Mouse (Mus musculus): ENCODE data around the gene Kiss1r. TPM values are rescaled to one million over a fixed set of nuclear protein-coding genes. Genes with fewer than 3 reads are reported as not detected.

Gene Kiss1r
- polyA plus RNA-seq, 1 experiment from 2014 or later: 0.26 TPM

DNA sequence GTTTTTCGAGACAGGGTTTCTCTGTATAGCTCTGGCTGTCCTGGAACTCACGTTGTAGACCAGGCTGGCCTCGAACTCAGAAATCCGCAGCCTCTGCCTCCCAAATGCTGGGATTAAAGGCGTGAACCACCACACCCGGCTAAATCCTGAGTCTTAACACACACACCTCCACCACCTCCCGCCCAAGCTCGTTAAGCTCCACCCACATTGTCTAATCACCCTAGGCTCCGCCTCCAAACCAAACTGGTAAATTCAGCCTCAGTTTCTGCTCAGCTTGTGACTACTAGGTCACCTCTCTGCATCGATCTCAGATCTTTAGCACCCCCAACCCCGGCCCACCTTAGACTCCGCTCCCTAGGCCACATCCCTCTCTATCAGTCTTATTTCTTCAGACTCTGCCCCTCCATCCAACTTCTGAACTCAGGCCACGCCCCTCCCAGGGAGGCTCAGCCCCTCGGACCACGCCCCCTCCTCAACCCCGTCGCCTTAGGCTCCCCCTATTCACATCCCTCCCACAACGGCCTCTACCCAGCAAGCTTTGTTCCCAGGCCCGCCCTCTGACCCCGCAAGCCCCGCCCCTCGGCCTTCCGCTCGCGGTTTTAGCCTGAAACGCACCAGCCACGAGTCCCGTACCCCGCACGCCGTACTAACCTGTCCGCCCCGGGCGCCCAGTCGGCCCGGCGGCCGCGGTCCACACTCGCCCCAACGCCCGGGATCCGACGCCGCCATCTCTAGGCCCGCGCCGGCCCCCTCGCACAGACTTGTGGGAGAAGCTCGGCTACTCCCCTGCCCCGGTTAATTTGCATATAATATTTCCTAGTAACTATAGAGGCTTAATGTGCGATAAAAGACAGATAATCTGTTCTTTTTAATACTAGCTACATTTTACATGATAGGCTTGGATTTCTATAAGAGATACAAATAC, 8.3 kb upstream of the Kiss1r start, which contains the start of gene Med16:
Med16 (minus strand) TSS at position 757 of the 925 bp plus-strand sequence.
- peak; percentile 97 for DNase-seq (ENCODE audit: low spot score)
- Histone ChIP-seq H3K27me3 (ENCODE audit: control insufficient read depth, insufficient read depth, low read length) (no peaks in the 10 kb centered on the region), H3K4me2 (replicated peaks; ENCODE audit: low read depth, low read length) (peak within 1 kb of the TSS; percentile 42), H3K9me3 (ENCODE audit: control insufficient read depth, low read length) (no peaks in the 10 kb centered on the region), H3K9ac (ENCODE audit: low read depth, low read length) (peak within 1 kb of the TSS; percentile 85), H3K27ac (ENCODE audit: low read depth, low read length) (peak within 1 kb of the TSS; percentile 96), H3K4me3 (ENCODE audit: low read depth, low read length) (peak within 1 kb of the TSS; percentile 65), H3K36me3 (ENCODE audit: control insufficient read depth, insufficient read depth, low read length) (no peaks in the 10 kb centered on the region), H3K4me1 (replicated peaks; ENCODE audit: control insufficient read depth, insufficient read depth, low read length) (no peaks in the 10 kb centered on the region)
- peak; percentile 95 for ATAC-seq (ENCODE audit: low FRiP score)
- 2% methylated on average over 52 of the region's 52 CpGs for WGBS

DNA sequence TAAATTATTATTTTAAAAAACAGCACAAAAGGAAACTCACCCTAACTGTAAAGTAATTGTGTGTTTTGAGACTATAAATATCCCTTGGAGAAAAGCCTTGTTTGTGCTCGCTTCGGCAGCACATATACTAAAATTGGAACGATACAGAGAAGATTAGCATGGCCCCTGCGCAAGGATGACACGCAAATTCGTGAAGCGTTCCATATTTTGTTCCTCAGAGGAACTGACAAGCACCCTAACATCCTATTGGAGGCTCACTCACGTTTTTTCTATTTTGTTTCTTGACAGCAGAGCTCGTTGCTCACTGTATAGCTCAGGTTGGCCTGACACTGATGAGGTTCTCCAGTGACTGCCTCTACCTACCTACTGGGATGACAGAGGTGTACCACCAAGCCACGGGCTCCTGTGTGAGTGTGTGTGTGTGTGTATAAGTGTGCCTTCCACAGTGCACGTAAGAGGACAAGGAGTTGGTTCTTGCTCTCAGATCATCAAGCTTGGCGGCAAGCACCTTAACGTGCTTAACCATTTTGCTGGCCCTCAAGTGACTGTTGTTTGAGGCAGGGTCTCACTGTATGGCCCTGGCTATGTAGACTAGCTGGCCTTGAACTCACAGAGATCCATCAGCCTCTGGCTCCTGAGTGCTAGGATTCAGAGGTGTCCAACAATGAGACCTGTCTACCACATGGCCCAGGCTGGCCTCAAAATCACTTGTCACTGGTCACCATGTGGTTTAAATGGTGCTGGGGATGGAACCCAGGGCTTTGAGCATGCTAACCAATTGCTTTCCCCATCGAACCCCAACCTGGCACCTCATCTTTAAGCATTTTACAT, 7.5 kb upstream of the Kiss1r start:
- peak overlapping the region; percentile 96 for H3K27ac ChIP-seq (ENCODE audit: low read depth, low read length)
- H3K27me3 ChIP-seq (ENCODE audit: control insufficient read depth, insufficient read depth, low read length): no peaks in the 10 kb centered on the region
- H3K4me3 ChIP-seq (ENCODE audit: low read depth, low read length): no peak overlapping the region
- H3K4me1 ChIP-seq (replicated peaks; ENCODE audit: control insufficient read depth, insufficient read depth, low read length): no peaks in the 10 kb centered on the region
- H3K9me3 ChIP-seq (ENCODE audit: control insufficient read depth, low read length): no peaks in the 10 kb centered on the region
- no peak overlapping the region; the same call in 1 of the 2 replicates for H3K9ac ChIP-seq (ENCODE audit: low read depth, low read length)
- DNase-seq (ENCODE audit: low spot score) (peak; percentile 57), ATAC-seq (ENCODE audit: low FRiP score) (peak; percentile 60; the same call in 1 of the 2 replicates)
- no peak overlapping the region; the same call in 1 of the 2 replicates for H3K4me2 ChIP-seq (replicated peaks; ENCODE audit: low read depth, low read length)
- no peaks in the 10 kb centered on the region for H3K36me3 ChIP-seq (ENCODE audit: control insufficient read depth, insufficient read depth, low read length)
- WGBS: 24% methylated on average over 14 of the region's 14 CpGs

DNA sequence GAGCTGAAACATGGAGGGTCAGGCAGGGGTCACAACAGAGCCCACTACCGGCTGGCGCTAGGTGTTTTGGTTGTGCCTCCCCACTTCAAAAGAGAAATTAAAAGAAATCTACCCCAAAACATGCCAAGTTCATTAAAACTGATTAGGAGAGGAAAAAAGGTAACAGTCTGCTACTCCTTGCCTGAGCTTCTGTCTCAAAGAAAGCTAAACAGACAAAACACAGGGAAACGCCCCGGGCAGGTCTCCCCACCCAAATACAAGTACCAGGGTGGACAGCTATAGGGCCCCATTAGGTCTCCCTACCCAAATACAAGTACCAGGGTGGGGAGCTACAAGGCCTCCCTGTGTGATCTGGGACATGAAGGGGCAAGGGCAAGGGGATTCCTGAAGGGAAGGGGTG, 6.2 kb upstream of the Kiss1r start, which contains the start of gene Gm26602:
Gm26602 (plus strand) TSS at position 301 of the 400 bp plus-strand sequence.
- no peak for DNase-seq (ENCODE audit: low spot score)
- Histone ChIP-seq H3K4me2 (replicated peaks; ENCODE audit: low read depth, low read length) (no peak within 1 kb of the TSS), H3K9ac (ENCODE audit: low read depth, low read length) (no peak within 1 kb of the TSS), H3K4me3 (ENCODE audit: low read depth, low read length) (no peak within 1 kb of the TSS), H3K27me3 (ENCODE audit: control insufficient read depth, insufficient read depth, low read length) (no peaks in the 10 kb centered on the region), H3K27ac (ENCODE audit: low read depth, low read length) (no peak within 1 kb of the TSS), H3K9me3 (ENCODE audit: control insufficient read depth, low read length) (no peaks in the 10 kb centered on the region), H3K36me3 (ENCODE audit: control insufficient read depth, insufficient read depth, low read length) (no peaks in the 10 kb centered on the region), H3K4me1 (replicated peaks; ENCODE audit: control insufficient read depth, insufficient read depth, low read length) (0 out of 2 replicates have a peak, but pooled peaks cover 4% of the 10 kb centered on the region)
- 92% methylated on average over 4 of the region's 4 CpGs for WGBS
- no peak for ATAC-seq (ENCODE audit: low FRiP score)

DNA sequence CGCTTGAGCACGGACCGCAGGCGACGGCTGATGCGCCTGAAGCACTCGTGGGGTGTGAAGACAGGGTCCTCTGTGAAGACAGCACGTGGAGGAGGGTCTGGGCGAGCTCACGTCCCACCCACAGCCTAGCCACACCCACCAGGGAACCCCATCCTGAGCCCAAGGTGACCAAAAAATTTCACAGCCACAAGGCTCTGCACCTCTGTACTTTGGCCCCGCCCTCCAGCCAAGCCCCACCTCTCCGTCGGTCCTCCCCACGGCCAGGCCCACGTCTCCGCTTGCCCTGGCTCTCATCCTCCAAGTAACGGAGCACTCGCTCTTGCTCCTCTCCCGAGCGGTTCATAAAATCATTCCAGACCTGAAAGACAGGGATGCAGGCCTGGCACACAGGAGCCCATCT, 4.4 kb upstream of the Kiss1r start:
- H3K4me3 ChIP-seq (ENCODE audit: low read depth, low read length): no peak overlapping the region
- peaks cover under 1% of the 10 kb centered on the region for H3K27me3 ChIP-seq (ENCODE audit: control insufficient read depth, insufficient read depth, low read length)
- no peaks in the 10 kb centered on the region for H3K9me3 ChIP-seq (ENCODE audit: control insufficient read depth, low read length)
- ATAC-seq (ENCODE audit: low FRiP score) (no peak), DNase-seq (ENCODE audit: low spot score) (no peak)
- WGBS: 71% methylated on average over 20 of the region's 20 CpGs
- H3K36me3 ChIP-seq (ENCODE audit: control insufficient read depth, insufficient read depth, low read length): no peaks in the 10 kb centered on the region
- H3K9ac ChIP-seq (ENCODE audit: low read depth, low read length): no peak overlapping the region
- no peak overlapping the region for H3K4me2 ChIP-seq (replicated peaks; ENCODE audit: low read depth, low read length)
- H3K27ac ChIP-seq (ENCODE audit: low read depth, low read length): no peak overlapping the region
- peaks cover 8% of the 10 kb centered on the region for H3K4me1 ChIP-seq (replicated peaks; ENCODE audit: control insufficient read depth, insufficient read depth, low read length)

DNA sequence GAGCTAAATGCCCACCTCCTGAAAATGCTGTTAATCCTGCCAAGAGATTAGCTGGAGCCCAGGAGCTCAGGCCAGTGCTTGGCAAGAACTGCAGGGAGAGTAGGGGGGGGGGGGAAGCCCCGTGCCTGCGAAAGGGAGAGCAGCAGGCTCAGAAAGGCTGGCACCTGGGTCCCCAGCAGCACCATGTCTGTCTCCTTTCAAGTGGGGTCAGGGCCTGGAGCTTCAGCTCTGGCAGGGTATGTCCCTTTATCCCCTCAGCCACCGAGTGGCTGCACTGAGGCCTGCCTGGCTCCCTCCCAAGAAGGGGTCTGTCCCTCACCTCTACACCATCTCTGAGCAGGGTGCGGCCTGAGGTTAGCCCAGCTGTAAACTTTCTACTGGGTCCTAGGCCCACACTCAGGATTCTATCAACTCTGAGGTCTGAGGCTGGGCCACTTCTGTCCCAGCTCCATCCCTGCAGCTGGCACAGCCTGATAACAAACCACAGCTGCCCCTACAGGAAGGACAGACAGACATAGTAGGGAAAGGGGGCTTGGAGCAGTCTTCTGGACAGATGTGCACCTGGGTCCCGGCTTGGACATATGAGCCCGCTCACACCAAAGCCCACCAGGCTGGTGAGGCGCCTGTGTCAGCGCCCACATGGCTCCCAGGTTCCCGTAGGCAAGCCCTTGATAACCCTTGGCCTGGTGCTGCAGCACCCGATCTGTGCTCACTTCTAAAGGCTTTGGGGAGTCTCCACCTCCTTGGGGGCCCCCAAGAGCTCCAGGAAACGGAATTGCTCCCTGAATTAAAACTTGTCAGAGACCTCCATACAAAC, 2.4 kb upstream of the Kiss1r start:
- DNase-seq (ENCODE audit: low spot score) (no peak), ATAC-seq (ENCODE audit: low FRiP score) (no peak)
- Histone ChIP-seq H3K4me3 (ENCODE audit: low read depth, low read length) (peak overlapping the region; percentile 10; the same call in 1 of the 2 replicates), H3K4me2 (replicated peaks; ENCODE audit: low read depth, low read length) (no peak overlapping the region; the same call in 1 of the 2 replicates), H3K36me3 (ENCODE audit: control insufficient read depth, insufficient read depth, low read length) (no peaks in the 10 kb centered on the region), H3K4me1 (replicated peaks; ENCODE audit: control insufficient read depth, insufficient read depth, low read length) (peaks cover 12% of the 10 kb centered on the region), H3K27me3 (ENCODE audit: control insufficient read depth, insufficient read depth, low read length) (peaks cover 20% of the 10 kb centered on the region), H3K27ac (ENCODE audit: low read depth, low read length) (no peak overlapping the region), H3K9me3 (ENCODE audit: control insufficient read depth, low read length) (no peaks in the 10 kb centered on the region), H3K9ac (ENCODE audit: low read depth, low read length) (no peak overlapping the region)
- WGBS: 79% methylated on average over 9 of the region's 11 CpGs

DNA sequence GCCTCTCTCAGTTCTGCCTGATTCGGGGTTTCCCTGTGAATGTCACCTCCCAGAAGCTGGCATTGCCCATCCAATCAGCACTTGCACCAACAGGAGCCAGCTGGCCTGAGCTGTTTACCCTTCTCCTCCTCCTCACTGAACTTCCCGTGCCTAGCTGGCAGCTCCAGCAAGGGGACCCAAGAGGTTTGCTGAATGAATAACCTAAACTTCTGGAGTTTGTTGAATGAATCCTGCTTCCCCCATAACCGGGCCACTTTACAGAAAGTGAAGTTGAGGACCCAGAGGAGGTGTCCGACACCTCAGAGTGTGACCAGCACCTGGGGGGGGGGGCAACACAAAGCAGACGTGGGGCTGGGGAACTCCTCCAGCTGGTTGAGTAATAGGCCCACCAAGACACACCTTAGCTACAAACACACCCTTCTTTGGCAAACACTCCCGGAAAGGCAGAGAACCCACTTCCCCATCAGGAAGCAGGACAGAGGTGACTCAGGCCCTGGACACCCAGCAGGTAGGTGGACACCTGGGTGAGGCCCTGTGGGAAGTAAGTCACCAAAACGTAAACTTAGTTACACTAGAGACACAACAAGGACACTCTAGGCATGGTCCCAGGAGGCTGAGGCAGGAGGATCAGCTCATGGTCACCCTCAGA, 1.7 kb upstream of the Kiss1r start:
- Histone ChIP-seq H3K9ac (ENCODE audit: low read depth, low read length) (no peak overlapping the region), H3K4me2 (replicated peaks; ENCODE audit: low read depth, low read length) (peak overlapping the region; percentile 6; the same call in 1 of the 2 replicates), H3K27me3 (ENCODE audit: control insufficient read depth, insufficient read depth, low read length) (peaks cover 27% of the 10 kb centered on the region), H3K27ac (ENCODE audit: low read depth, low read length) (no peak overlapping the region), H3K9me3 (ENCODE audit: control insufficient read depth, low read length) (no peaks in the 10 kb centered on the region), H3K4me3 (ENCODE audit: low read depth, low read length) (no peak overlapping the region), H3K36me3 (ENCODE audit: control insufficient read depth, insufficient read depth, low read length) (no peaks in the 10 kb centered on the region), H3K4me1 (replicated peaks; ENCODE audit: control insufficient read depth, insufficient read depth, low read length) (peaks cover 14% of the 10 kb centered on the region)
- no peak for DNase-seq (ENCODE audit: low spot score)
- WGBS: 79% methylated on average over 7 of the region's 7 CpGs
- no peak for ATAC-seq (ENCODE audit: low FRiP score)

DNA sequence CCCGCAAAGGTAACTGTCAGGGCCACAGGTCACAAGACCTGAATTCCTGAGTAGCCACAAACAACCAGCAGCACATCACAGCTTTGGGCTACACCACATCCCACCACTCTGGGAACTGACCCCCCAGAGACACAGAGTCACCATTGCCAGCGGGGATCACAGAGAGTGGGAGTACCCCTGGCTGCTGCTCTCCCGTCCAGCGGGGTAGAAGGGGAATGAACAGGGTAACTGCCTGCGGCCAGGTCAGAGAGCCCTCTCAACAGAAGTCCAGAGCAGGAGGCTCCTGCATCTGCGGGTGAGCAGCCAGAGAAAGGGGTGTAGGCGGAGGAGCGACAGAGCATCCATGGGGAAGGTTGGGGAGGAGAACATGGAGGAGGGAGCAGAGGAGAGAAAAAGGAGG, 690 bp upstream of the Kiss1r start:
- 5% methylated on average over 8 of the region's 8 CpGs for WGBS
- Histone ChIP-seq H3K27me3 (ENCODE audit: control insufficient read depth, insufficient read depth, low read length) (peaks cover 38% of the 10 kb centered on the region), H3K4me1 (replicated peaks; ENCODE audit: control insufficient read depth, insufficient read depth, low read length) (peaks cover 20% of the 10 kb centered on the region), H3K36me3 (ENCODE audit: control insufficient read depth, insufficient read depth, low read length) (no peaks in the 10 kb centered on the region), H3K9me3 (ENCODE audit: control insufficient read depth, low read length) (no peaks in the 10 kb centered on the region), H3K27ac (ENCODE audit: low read depth, low read length) (no peak overlapping the region), H3K9ac (ENCODE audit: low read depth, low read length) (peak overlapping the region; percentile 91), H3K4me3 (ENCODE audit: low read depth, low read length) (peak overlapping the region; percentile 82), H3K4me2 (replicated peaks; ENCODE audit: low read depth, low read length) (peak overlapping the region; percentile 92)
- DNase-seq (ENCODE audit: low spot score): no peak
- no peak; the same call in 1 of the 2 replicates for ATAC-seq (ENCODE audit: low FRiP score)
